Mouse (Mus musculus) stomach, postnatal 0 days (tissue): ENCODE results near the gene Dis3l2. TPM values are rescaled to one million over a fixed set of nuclear protein-coding genes. Genes with fewer than 3 reads are reported as not detected.

Experiments used
- ATAC-seq: fragments of 200-750 bp; cut with Nextera tagmentation; 2 replicates; pipeline ENCODE4 v1.8.0; 2017; ENCODE audit not compliant: low FRiP score, low TSS enrichment
- DNase-seq: peaks from one replicate; pipeline ENCODE4 v3.0.0-alpha.2; 2016; ENCODE audit warnings: low spot score
- H3K27ac ChIP-seq: fragments of 300-500 bp; sonication (generic); replicated peaks from 2 replicates; pipeline ENCODE4 v1.5.1; 2014; ENCODE audit warnings: mild to moderate bottlenecking, control low read depth
- H3K27me3 ChIP-seq: fragments of 300-500 bp; sonication (generic); 2 replicates; pipeline ENCODE4 v1.6.1; 2014; ENCODE audit warnings: low read length; ENCODE audit not compliant: control insufficient read depth, insufficient read depth
- H3K36me3 ChIP-seq: fragments of 300-500 bp; sonication (generic); 2 replicates; pipeline ENCODE4 v1.6.1; 2014; ENCODE audit warnings: low read length, mixed read lengths; ENCODE audit not compliant: control insufficient read depth, insufficient read depth
- H3K4me1 ChIP-seq: fragments of 300-500 bp; sonication (generic); replicated peaks from 2 replicates; pipeline ENCODE4 v1.6.1; 2014; ENCODE audit warnings: antibody characterized with exemption; ENCODE audit not compliant: control insufficient read depth, insufficient read depth
- H3K4me2 ChIP-seq: fragments of 300-500 bp; sonication (generic); replicated peaks from 2 replicates; pipeline ENCODE4 v1.6.1; 2014; ENCODE audit warnings: low read depth, mild to moderate bottlenecking, control low read depth, moderate library complexity
- H3K4me3 ChIP-seq: fragments of 300-500 bp; sonication (generic); 2 replicates; pipeline ENCODE4 v1.5.1; 2014; ENCODE audit warnings: low read depth, low read length, control low read depth
- H3K9ac ChIP-seq: fragments of 300-500 bp; sonication (generic); 2 replicates; pipeline ENCODE4 v1.6.1; 2014; ENCODE audit warnings: mild to moderate bottlenecking, low read length, control low read depth, mixed read lengths
- H3K9me3 ChIP-seq: fragments of 300-500 bp; sonication (generic); 2 replicates; pipeline ENCODE4 v1.6.1; 2016; ENCODE audit warnings: low read length; ENCODE audit not compliant: control insufficient read depth
- CTCF ChIP-seq: IDR thresholded peaks from 2 replicates; pipeline ENCODE4 v1.5.1; 2016; ENCODE audit warnings: antibody characterized with exemption, low read depth, mild to moderate bottlenecking, moderate library complexity
- EP300 ChIP-seq: optimal IDR thresholded peaks from 2 replicates; pipeline ENCODE3; 2016; ENCODE audit warnings: antibody characterized with exemption
- WGBS: fragments of 180-500 bp; shearing (Covaris S2); extraction: QIAGEN DNeasy Blood & Tissue Kit; methylation state at CpG from one replicate; pipeline ENCODE4 v1.1.7; 2014; 5-methylcytosine and 5-hydroxymethylcytosine counted together
- polyA plus RNA-seq: library from polyadenylated mRNA; unstranded; fragments of >200 nt; fragmentation: Nextera tagmentation; extraction: Ambion mirVana; gene quantifications from 2 replicates; pipeline ENCODE4 v1.2.1, GENCODE M21; 2015

The Dis3l2 gene
- polyA plus RNA-seq, 1 experiment from 2014 or later = 12.3 TPM

DNA sequence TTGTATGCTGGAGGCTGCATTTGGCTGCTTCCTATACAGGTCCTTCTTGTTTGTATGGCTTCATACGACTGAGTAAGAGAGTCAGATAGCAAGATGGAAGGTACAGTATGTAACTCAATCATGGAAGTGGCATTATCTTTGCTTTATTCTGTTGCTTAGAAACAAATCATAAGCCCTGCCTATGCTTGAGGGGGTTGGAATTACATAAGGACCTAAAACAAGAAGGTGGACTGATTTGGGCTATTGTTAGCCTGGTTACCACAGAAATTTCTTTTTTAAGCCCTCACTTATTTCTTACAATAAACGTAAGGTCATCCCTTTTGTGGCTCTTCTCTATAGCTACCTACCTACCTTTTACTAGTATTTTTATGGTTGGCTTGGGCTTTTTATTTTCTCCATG is 131.4 kb downstream of the Dis3l2 start:
- ATAC-seq (no peak), DNase-seq (no peak)
- H3K27ac ChIP-seq = no peak overlapping the region

DNA sequence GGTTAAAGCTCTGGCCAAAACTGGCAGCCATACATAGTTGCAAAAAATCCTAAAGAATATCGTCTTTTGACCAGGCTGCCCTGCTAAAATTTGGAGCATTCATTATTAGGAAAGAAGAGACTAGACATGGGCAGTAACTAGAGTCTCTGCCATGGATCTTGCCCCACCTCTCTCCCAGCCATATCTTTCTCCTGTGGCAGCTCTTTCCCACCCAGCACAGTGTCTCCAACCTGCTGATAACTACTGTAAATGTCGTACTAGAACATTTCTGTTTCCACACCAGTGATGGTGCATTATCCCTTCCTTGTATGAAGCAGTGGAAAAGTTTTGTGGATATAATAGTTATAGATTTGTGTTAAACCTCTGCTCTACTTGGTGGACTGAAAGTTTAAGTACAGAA is 147.1 kb downstream of the Dis3l2 start:
- Histone ChIP-seq H3K9ac (no peak overlapping the region), H3K4me2 (no peak overlapping the region), H3K9me3 (no peaks in the 10 kb centered on the region), H3K36me3 (no peaks in the 10 kb centered on the region), H3K27ac (no peak overlapping the region), H3K4me1 (no peaks in the 10 kb centered on the region), H3K27me3 (no peaks in the 10 kb centered on the region), H3K4me3 (no peak overlapping the region)
- 84% methylated on average over 2 of the region's 2 CpGs for WGBS
- DNase-seq = no peak
- ATAC-seq = no peak
- TF ChIP-seq EP300 = no peak
- no peak for TF ChIP-seq CTCF

More for the DNA sequence above, 131.4 kb downstream of the Dis3l2 start:
- Histone ChIP-seq H3K36me3 (no peaks in the 10 kb centered on the region), H3K4me1 (no peaks in the 10 kb centered on the region), H3K9me3 (no peaks in the 10 kb centered on the region), H3K4me2 (no peak overlapping the region), H3K27me3 (no peaks in the 10 kb centered on the region), H3K4me3 (no peak overlapping the region), H3K9ac (no peak overlapping the region)
- 54% methylated on average over 2 of the region's 2 CpGs for WGBS
- no peak for TF ChIP-seq EP300
- TF ChIP-seq CTCF = no peak

DNA sequence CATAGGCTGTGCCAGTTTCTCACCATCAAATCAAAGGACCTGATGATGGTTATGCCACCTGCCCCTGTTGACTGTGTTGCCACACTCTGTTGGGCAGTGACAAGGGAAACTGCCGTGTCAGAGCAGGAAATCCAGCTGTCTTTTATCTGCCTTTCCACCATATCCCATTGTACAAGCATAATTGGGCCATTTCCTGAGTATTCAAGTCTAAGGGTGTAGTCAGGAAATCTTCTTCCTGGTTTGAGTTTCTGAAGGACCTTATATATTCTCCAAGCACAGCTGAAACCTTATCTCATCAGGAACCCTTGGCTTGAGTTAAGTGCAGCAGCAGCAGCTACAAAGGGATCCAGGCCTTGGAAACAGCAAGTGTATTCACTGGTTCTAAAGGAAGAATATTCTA is 155.3 kb downstream of the Dis3l2 start:
- TF ChIP-seq EP300 = no peak
- TF ChIP-seq CTCF = no peak
- H3K4me2 ChIP-seq = no peak overlapping the region
- no peak for ATAC-seq
- H3K36me3 ChIP-seq = no peaks in the 10 kb centered on the region
- H3K27me3 ChIP-seq = no peaks in the 10 kb centered on the region
- H3K4me1 ChIP-seq = no peaks in the 10 kb centered on the region
- no peak overlapping the region for H3K9ac ChIP-seq
- H3K4me3 ChIP-seq = no peak overlapping the region
- WGBS = 80% methylated on average over 1 of the region's 1 CpGs
- no peak overlapping the region for H3K27ac ChIP-seq
- no peak for DNase-seq
- no peaks in the 10 kb centered on the region for H3K9me3 ChIP-seq

DNA sequence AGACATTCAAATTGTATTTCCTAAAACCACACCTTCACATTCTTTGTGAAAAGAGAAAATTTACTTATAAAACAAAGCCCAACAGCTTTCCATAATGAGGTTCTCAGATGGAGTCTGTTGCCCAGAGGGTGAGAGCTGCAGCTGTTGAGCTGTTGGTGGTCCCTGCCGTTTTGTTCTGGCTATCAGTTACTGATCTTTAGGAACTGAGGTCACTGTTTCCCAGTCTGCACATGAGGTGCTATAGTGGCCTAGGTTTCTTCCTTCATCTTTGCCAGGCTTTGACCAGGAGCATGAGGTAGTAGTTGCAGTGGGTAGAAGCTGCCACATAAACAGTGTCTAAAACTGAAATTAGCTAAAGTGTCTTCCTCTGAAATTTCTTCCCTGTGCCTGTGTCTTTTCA is 155.8 kb downstream of the Dis3l2 start:
- Histone ChIP-seq H3K4me3 (no peak overlapping the region), H3K4me2 (no peak overlapping the region), H3K36me3 (no peaks in the 10 kb centered on the region), H3K27me3 (no peaks in the 10 kb centered on the region), H3K9me3 (no peaks in the 10 kb centered on the region), H3K9ac (no peak overlapping the region), H3K27ac (no peak overlapping the region), H3K4me1 (no peaks in the 10 kb centered on the region)
- WGBS = 48% methylated on average over 1 of the region's 1 CpGs
- TF ChIP-seq EP300 (no peak), CTCF (no peak)
- DNase-seq (no peak), ATAC-seq (no peak)

DNA sequence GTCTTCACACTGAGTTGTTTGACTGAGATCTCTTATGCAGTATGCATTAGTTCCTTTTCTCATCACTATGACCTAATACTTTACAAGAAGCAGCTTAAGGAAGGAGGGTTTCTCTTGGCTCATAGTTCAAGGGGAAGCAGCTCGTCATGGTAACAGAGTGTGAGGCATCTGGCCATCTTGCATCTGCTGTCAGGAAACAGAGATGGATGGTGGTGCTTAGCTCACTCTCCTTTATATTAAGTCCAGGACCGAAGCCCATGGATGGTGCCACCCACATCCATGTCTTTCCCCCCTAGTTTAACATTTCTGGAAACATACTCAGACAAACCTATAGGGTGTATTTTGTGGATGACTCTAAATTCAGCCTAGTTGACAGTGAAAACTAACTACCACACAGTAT is 170.1 kb downstream of the Dis3l2 start:
- Histone ChIP-seq H3K9ac (no peak overlapping the region), H3K4me1 (no peaks in the 10 kb centered on the region), H3K36me3 (0 out of 2 replicates have a peak, but pooled peaks cover 3% of the 10 kb centered on the region), H3K4me3 (no peak overlapping the region), H3K27me3 (no peaks in the 10 kb centered on the region), H3K4me2 (no peak overlapping the region), H3K27ac (no peak overlapping the region), H3K9me3 (no peaks in the 10 kb centered on the region)
- no peak for DNase-seq
- ATAC-seq = no peak
- WGBS = 41% methylated on average over 2 of the region's 2 CpGs
- TF ChIP-seq EP300 (no peak), CTCF (no peak)

DNA sequence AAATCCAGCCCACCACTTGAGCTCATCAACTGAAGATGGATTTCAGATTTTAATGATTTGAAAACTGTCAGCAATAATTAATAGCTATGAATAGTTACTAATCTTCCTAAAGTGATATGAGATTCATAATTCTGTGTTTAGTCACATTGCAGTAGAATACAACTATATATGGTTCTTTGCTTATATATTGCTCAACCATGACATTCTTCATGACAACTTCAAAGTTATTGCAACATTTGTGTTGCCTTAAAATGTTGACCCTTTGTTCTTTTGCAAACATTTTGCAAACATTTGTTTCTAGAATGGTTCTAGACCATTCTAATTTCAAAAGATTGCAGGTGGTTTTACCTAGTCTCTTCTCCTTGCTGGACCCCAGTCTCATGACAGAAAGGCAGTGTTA is 175.1 kb downstream of the Dis3l2 start:
- H3K9me3 ChIP-seq = no peaks in the 10 kb centered on the region
- H3K4me2 ChIP-seq = no peak overlapping the region
- 0 out of 2 replicates have a peak, but pooled peaks cover 3% of the 10 kb centered on the region for H3K36me3 ChIP-seq
- TF ChIP-seq CTCF (no peak), EP300 (no peak)
- DNase-seq (no peak), ATAC-seq (no peak)
- no peak overlapping the region for H3K4me3 ChIP-seq
- no peaks in the 10 kb centered on the region for H3K27me3 ChIP-seq
- no peak overlapping the region for H3K9ac ChIP-seq
- no peaks in the 10 kb centered on the region for H3K4me1 ChIP-seq
- no peak overlapping the region for H3K27ac ChIP-seq
